Mouse (Mus musculus): Measurements from ENCODE around the gene Tenm2.

DNA sequence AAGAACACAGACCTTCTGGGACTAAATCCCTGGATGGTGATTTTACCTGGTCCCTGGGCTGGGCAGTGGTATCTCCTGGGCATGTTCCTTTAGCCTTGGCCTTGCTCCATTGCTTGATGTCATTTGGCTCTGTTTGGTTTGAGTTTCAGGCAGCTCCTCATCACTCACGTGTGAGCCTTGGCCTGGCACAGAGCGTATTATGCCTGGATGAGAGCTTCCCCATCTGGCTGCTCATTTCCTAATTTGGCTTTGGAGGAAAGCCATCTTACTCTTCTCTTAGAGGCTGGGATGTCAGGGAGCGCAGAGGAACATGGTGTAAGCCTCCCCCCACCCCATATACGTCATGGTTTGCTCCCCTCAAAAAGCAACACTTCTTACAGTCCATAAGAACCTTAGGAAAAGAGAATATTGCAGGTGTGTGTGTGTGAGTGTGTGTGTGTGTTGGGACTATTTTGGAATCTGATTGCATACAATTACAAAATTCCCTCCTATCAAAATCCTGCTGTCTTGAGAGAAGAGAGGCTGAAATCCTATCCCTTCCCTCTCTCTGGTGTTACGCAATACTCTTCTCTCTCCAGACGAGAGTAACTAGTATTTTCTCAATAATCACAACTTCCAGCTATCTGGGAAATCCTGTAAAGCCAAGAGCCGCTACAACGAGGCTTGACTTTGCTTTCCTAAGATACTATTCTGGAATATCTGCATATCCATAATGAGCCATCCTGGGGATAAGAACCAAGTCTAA, 1162.5 kb downstream of the Tenm2 start:
- no peak for TF ChIP-seq POLR2A (IDR thresholded peaks at IDR 0.05; ENCODE audit: borderline replicate concordance, low read depth, low read length)
- TF ChIP-seq CTCF (IDR thresholded peaks at IDR 0.05; ENCODE audit: low read depth, low read length) = no peak

Data from bone marrow macrophage, adult 2 months (primary cell).